Mouse (Mus musculus) urinary bladder, postnatal 4 days (tissue): ENCODE measurements around the gene E430018J23Rik.
"Not testable (repeated sequence)": the region's sequence is repeated elsewhere in the genome, so short reads cannot be mapped to it uniquely, and the experiment has no call there.

Experiments
- DNase-seq, 2 experiments: peaks; one replicate each; pipeline ENCODE4 v3.0.0; 2021 to 2022; ENCODE audit warnings: low spot score in 2 of 2

E430018J23Rik gene

DNA sequence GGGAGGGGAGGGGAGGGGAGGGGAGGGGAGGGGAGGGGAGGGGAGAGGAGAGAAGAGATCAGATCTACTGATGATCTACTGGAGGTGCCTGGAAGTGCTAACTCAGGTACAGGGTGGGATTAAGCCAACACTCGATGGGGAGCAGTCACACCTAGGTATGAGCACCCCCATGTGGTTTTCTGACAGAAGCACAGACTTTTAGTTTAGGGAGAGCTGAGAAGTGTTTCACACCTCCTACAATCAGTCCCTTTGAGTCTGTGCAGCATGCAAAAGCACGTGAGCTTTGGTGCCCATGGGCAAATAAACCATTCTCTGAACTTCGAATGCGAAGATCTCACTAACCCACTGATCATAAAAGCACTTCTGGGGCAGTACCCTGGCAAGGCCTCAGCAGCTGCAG, 51.1 kb downstream of the E430018J23Rik start:
- DNase-seq, result no peak

GRCm38 (mm10) chr7:127341861-127342260, 51.6 kb downstream of the E430018J23Rik start:
- DNase-seq, result not testable (repeated sequence)

GRCm38 (mm10) chr7:127341356-127341755, 52.1 kb downstream of the E430018J23Rik start:
- DNase-seq, result no peak
